Mouse (Mus musculus) olfactory bulb, adult 2 months (tissue): ENCODE results near the gene Dnm2. TPM values are rescaled to one million over a fixed set of nuclear protein-coding genes. Genes with fewer than 3 reads are reported as not detected.
A peak's percentile ranks its signal among the peaks of the same experiment; 100 is the strongest.

Experiments used
- H3K27ac ChIP-seq: fragments of 200-500 bp; 2 replicates; pipeline ENCODE4 v1.5.1; 2012; ENCODE audit warnings: low read depth, low read length; ENCODE audit not compliant: insufficient read depth
- H3K4me1 ChIP-seq: fragments of 200-500 bp; 2 replicates; pipeline ENCODE4 v1.6.1; 2012; ENCODE audit warnings: low read length; ENCODE audit not compliant: control insufficient read depth, insufficient read depth
- H3K4me3 ChIP-seq: fragments of 200-500 bp; 2 replicates; pipeline ENCODE4 v1.5.1; 2012; ENCODE audit warnings: mild to moderate bottlenecking, low read depth, low read length, moderate library complexity; ENCODE audit not compliant: insufficient read depth
- CTCF ChIP-seq: fragments of 200-500 bp; IDR thresholded peaks from 2 replicates; pipeline ENCODE4 v1.5.1; 2012; ENCODE audit warnings: low read depth, mild to moderate bottlenecking, low read length, moderate library complexity; ENCODE audit not compliant: insufficient read depth
- POLR2A ChIP-seq: fragments of 200-500 bp; IDR thresholded peaks from 2 replicates; pipeline ENCODE4 v1.6.1; 2012; ENCODE audit warnings: mild to moderate bottlenecking, low read depth, low read length, moderate library complexity; ENCODE audit not compliant: insufficient read depth
- WGBS: fragments of 180-500 bp; shearing (Covaris S2); methylation state at CpG from one replicate; pipeline ENCODE4 v1.1.7; 2018; 5-methylcytosine and 5-hydroxymethylcytosine counted together
- polyA plus RNA-seq: library from polyadenylated mRNA; stranded (reverse); fragments of >200 nt; gene quantifications from 2 replicates; pipeline ENCODE4 v1.2.4, GENCODE M21; 2012; ENCODE audit warnings: low replicate concordance; ENCODE audit not compliant: missing spikeins, insufficient read depth, insufficient read length

Gene Dnm2
- polyA plus RNA-seq, 1 experiment = 371 TPM

GRCm38 (mm10) chr9:21403745-21404144, 21.0 kb upstream of the Dnm2 start:
- Histone ChIP-seq H3K27ac (no peak overlapping the region), H3K4me1 (0 out of 2 replicates have a peak, but pooled peaks cover 2% of the 10 kb centered on the region), H3K4me3 (no peak overlapping the region)
- WGBS = 94% methylated on average over 5 of the region's 5 CpGs
- TF ChIP-seq CTCF = no peak
- no peak for TF ChIP-seq POLR2A

DNA sequence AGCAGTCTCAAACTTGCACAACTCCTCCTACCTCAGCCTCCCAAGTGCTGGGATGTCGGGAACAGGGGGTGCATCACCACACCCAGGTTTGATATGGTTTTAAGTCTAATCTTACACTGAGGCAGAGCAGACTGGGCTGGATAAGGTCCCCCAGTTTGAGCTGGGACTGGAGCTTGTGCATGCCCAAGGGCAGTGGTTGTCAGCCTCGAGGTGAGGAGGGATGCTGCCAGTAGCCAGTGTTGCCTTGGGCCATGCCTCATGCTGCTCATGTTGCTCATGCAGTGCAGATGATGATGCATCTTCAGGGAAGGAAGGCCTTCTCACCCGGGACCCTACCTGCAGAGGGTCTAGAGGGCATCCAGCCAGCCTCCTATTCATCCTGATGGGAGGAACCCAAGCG, 19.2 kb upstream of the Dnm2 start:
- Histone ChIP-seq H3K27ac (no peak overlapping the region), H3K4me3 (no peak overlapping the region), H3K4me1 (0 out of 2 replicates have a peak, but pooled peaks cover 2% of the 10 kb centered on the region)
- 66% methylated on average over 4 of the region's 4 CpGs for WGBS
- no peak for TF ChIP-seq POLR2A
- TF ChIP-seq CTCF = no peak

DNA sequence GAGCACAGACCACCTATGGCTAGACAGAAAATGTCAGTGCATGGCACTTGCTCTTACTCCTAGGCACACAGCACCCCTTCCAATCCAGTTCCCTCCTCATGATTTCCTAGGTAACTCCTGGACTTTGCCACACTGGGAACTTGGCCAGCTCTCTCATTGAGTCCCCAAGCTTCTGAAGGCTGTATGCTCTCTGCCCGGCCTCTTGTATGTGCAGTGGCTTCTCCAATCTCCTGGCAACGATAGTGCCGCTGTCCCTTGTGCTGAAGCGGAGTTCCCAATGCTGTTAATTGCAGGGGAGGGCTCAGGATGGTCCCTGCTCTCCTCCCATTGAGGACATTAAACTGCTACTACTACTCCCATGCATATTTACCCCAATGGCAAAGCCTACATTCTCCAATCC, 16.8 kb upstream of the Dnm2 start:
- no peak overlapping the region for H3K27ac ChIP-seq
- H3K4me3 ChIP-seq = no peak overlapping the region
- WGBS = 6% methylated on average over 4 of the region's 4 CpGs
- peaks cover 4% of the 10 kb centered on the region for H3K4me1 ChIP-seq
- TF ChIP-seq POLR2A (no peak), CTCF (no peak)

DNA sequence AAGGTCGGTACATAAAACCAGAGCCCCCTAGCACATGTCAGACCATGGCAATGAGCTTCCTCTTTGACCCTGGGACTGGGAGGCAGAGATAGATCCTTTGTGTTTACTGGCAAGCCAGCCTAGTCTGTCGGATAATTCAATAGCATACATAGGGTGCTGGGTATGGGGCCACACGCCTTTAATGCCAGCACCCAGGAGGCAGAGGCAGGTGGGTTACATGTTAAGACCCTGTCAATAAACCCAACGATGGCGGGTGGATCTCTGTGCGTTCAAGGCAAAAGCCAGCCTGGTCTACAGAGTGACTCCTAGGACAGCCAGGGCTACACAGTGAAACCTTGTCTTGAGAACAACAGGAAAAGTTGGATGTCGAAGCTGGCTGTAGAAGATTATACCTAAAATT, 16.1 kb upstream of the Dnm2 start:
- Histone ChIP-seq H3K4me1 (peaks cover 4% of the 10 kb centered on the region), H3K4me3 (no peak overlapping the region), H3K27ac (no peak overlapping the region)
- WGBS = 67% methylated on average over 7 of the region's 7 CpGs
- TF ChIP-seq POLR2A (no peak), CTCF (no peak)

DNA sequence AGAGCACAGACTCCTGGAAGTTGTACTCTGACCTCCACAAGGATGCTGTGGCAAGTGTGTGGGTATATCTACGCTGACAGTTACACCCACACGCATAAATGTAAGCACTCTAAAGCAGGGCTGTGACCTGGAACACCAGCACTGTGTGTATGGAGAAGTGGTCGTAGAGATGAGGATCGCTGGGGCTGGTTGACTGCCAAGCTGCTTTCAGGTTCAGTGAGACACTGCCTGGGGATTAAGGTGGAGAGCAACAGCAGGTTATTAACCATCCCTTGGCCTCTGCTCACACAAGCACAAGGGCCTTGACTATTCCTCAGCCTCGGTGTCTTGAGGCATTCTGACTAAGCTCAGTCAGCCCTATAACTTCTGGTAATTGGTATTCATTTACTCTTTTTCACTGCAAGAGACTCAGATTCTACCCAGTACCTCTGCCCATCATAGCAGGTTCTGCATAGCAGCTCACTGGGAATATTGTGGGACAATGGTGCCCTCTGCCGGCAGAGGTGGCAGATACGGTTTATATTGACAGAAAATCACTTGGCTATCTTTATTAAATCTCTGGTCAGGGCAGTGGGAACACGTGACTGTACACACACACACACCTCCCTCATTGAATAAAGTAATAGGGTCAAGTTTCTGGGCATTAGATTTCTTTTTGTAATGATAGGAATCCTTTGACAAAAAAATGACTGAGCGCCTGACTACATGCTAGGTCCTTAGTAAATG, 15.0 kb upstream of the Dnm2 start:
- H3K4me3 ChIP-seq = no peak overlapping the region
- H3K4me1 ChIP-seq = peaks cover 4% of the 10 kb centered on the region
- WGBS = 28% methylated on average over 9 of the region's 9 CpGs
- no peak for TF ChIP-seq CTCF
- no peak for TF ChIP-seq POLR2A
- H3K27ac ChIP-seq = no peak overlapping the region

- Histone ChIP-seq H3K4me3 (peak within 1 kb of the TSS; percentile 59), H3K4me1 (peaks cover 4% of the 10 kb centered on the region), H3K27ac (0 out of 2 replicates have a peak within 1 kb of the TSS, but pooled peaks have one; percentile 17)
- 2% methylated on average over 53 of the region's 53 CpGs for WGBS
- peak; percentile 57; the same call in 1 of the 2 replicates for TF ChIP-seq POLR2A
- no peak for TF ChIP-seq CTCF
Observed at GRCm38 (mm10) chr9:21411669-21412550, 12.8 kb upstream of the Dnm2 start, which contains the start of gene Qtrt1. TSS of gene Qtrt1 (plus strand) at chr9:21411837.

- Histone ChIP-seq H3K27ac (no peak overlapping the region), H3K4me3 (no peak overlapping the region), H3K4me1 (no peaks in the 10 kb centered on the region)
- WGBS = 95% methylated on average over 2 of the region's 2 CpGs
- no peak for TF ChIP-seq POLR2A
- no peak for TF ChIP-seq CTCF
Observed at GRCm38 (mm10) chr9:21417866-21418265, 6.8 kb upstream of the Dnm2 start.

GRCm38 (mm10) chr9:21419646-21420045, 5.1 kb upstream of the Dnm2 start:
- WGBS = 84% methylated on average over 2 of the region's 2 CpGs
- no peak overlapping the region for H3K27ac ChIP-seq

DNA sequence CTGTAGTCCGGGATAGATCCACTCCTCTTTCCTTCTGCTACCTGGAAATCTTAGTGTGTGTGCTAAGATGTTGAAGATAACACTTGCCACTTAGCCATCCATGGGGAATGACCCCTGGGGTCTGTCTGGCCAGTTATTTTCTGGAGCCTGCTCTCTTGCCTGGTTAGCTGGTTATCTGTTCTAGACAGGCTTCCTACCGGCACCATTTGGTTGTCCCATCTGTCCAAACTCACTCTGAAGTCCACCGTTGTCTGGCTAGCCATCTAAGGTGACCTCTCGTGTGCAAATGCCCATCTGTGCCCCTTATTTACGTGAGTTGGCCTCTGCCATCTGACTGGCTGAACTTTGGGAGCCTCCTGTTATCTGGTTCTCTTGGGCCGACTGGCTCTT, 843 bp downstream of the Dnm2 start:
- Histone ChIP-seq H3K4me3 (peak overlapping the region; percentile 98), H3K4me1 (peaks cover 23% of the 10 kb centered on the region), H3K27ac (peak overlapping the region; percentile 9)
- WGBS = 2% methylated on average over 6 of the region's 6 CpGs
- TF ChIP-seq POLR2A = no peak
- no peak for TF ChIP-seq CTCF

More at GRCm38 (mm10) chr9:21419646-21420045, 5.1 kb upstream of the Dnm2 start:
- no peak for TF ChIP-seq POLR2A
- no peak for TF ChIP-seq CTCF
- no peak overlapping the region for H3K4me3 ChIP-seq
- no peaks in the 10 kb centered on the region for H3K4me1 ChIP-seq
